Mouse (Mus musculus): Measurements from ENCODE around the gene D030056L22Rik. TPM values are rescaled to one million over a fixed set of nuclear protein-coding genes. Genes with fewer than 3 reads are reported as not detected.
"Not testable (repeated sequence)": the region's sequence is repeated elsewhere in the genome, so short reads cannot be mapped to it uniquely, and the experiment has no call there.

The D030056L22Rik gene
- polyA plus RNA-seq, 1 experiment from 2014 or later = 56.0 TPM

GRCm38 (mm10) chr19:18695552-18695951 lies 17.4 kb upstream of the D030056L22Rik start:
- Histone ChIP-seq H3K36me3 (peaks cover 34% of the 10 kb centered on the region), H3K9me3 (no peaks in the 10 kb centered on the region), H3K27me3 (ENCODE audit: insufficient read depth, poor library complexity, severe bottlenecking) (no peaks in the 10 kb centered on the region), H3K4me3 (no peak overlapping the region), H3K4me1 (replicated peaks) (no peaks in the 10 kb centered on the region), H3K27ac (no peak overlapping the region)
- 87% methylated on average over 1 of the region's 1 CpGs for WGBS
- no peak for DNase-seq (ENCODE audit: low spot score)

GRCm38 (mm10) chr19:18708101-18708500 lies 4.9 kb upstream of the D030056L22Rik start:
- Histone ChIP-seq H3K27ac (no peak overlapping the region), H3K36me3 (peaks cover 7% of the 10 kb centered on the region), H3K9me3 (no peaks in the 10 kb centered on the region), H3K4me1 (replicated peaks) (no peaks in the 10 kb centered on the region), H3K4me3 (no peak overlapping the region), H3K27me3 (ENCODE audit: insufficient read depth, poor library complexity, severe bottlenecking) (no peaks in the 10 kb centered on the region)
- DNase-seq (ENCODE audit: low spot score) = no peak

GRCm38 (mm10) chr19:18710903-18711302 lies 2.1 kb upstream of the D030056L22Rik start:
- Histone ChIP-seq H3K4me1 (replicated peaks) (peaks cover 24% of the 10 kb centered on the region), H3K27me3 (ENCODE audit: insufficient read depth, poor library complexity, severe bottlenecking) (no peaks in the 10 kb centered on the region), H3K27ac (no peak overlapping the region), H3K9me3 (no peaks in the 10 kb centered on the region), H3K4me3 (no peak overlapping the region), H3K36me3 (peaks cover 10% of the 10 kb centered on the region)
- no peak for DNase-seq (ENCODE audit: low spot score)
- WGBS = 60% methylated on average over 6 of the region's 6 CpGs

GRCm38 (mm10) chr19:18711589-18711988 lies 1.4 kb upstream of the D030056L22Rik start:
- no peak overlapping the region for H3K4me3 ChIP-seq
- peaks cover 10% of the 10 kb centered on the region for H3K36me3 ChIP-seq
- no peak for DNase-seq (ENCODE audit: low spot score)
- peaks cover 25% of the 10 kb centered on the region for H3K4me1 ChIP-seq (replicated peaks)
- H3K9me3 ChIP-seq = no peaks in the 10 kb centered on the region
- 93% methylated on average over 9 of the region's 9 CpGs for WGBS
- H3K27me3 ChIP-seq (ENCODE audit: insufficient read depth, poor library complexity, severe bottlenecking) = no peaks in the 10 kb centered on the region
- H3K27ac ChIP-seq = no peak overlapping the region

- H3K4me3 ChIP-seq = peak overlapping the region; percentile 95
- peak overlapping the region; percentile 94 for H3K27ac ChIP-seq
- H3K36me3 ChIP-seq = peaks cover 13% of the 10 kb centered on the region
- H3K4me1 ChIP-seq (replicated peaks) = peaks cover 25% of the 10 kb centered on the region
- DNase-seq (ENCODE audit: low spot score) = no peak
- 58% methylated on average over 16 of the region's 16 CpGs for WGBS
- no peaks in the 10 kb centered on the region for H3K27me3 ChIP-seq (ENCODE audit: insufficient read depth, poor library complexity, severe bottlenecking)
- H3K9me3 ChIP-seq = no peaks in the 10 kb centered on the region
Observed at GRCm38 (mm10) chr19:18712153-18712865, 684 bp upstream of the D030056L22Rik start.

- peak; percentile 51 for DNase-seq (ENCODE audit: low spot score)
- Histone ChIP-seq H3K36me3 (peaks cover 21% of the 10 kb centered on the region), H3K27ac (peak overlapping the region; percentile 94), H3K4me3 (peak overlapping the region; percentile 95), H3K4me1 (replicated peaks) (peaks cover 25% of the 10 kb centered on the region)
- H3K9me3 ChIP-seq; H3K27me3 ChIP-seq (ENCODE audit: insufficient read depth, poor library complexity, severe bottlenecking): not testable (repeated sequence)
- WGBS = under 1% methylated on average over 46 of the region's 46 CpGs
Observed at GRCm38 (mm10) chr19:18713357-18713756, 364 bp downstream of the D030056L22Rik start.

- no peak overlapping the region for H3K4me3 ChIP-seq
- 39% methylated on average over 1 of the region's 1 CpGs for WGBS
Observed at GRCm38 (mm10) chr19:18716374-18716773, 3.4 kb downstream of the D030056L22Rik start.

GRCm38 (mm10) chr19:18720337-18720736 lies 7.3 kb downstream of the D030056L22Rik start:
- DNase-seq (ENCODE audit: low spot score) = no peak
- WGBS = 91% methylated on average over 3 of the region's 3 CpGs
- Histone ChIP-seq H3K9me3 (no peaks in the 10 kb centered on the region), H3K27me3 (ENCODE audit: insufficient read depth, poor library complexity, severe bottlenecking) (no peaks in the 10 kb centered on the region), H3K36me3 (peaks cover 27% of the 10 kb centered on the region), H3K4me3 (no peak overlapping the region), H3K4me1 (replicated peaks) (peaks cover 8% of the 10 kb centered on the region; the same call in 1 of the 2 replicates), H3K27ac (no peak overlapping the region)

More at GRCm38 (mm10) chr19:18716374-18716773, 3.4 kb downstream of the D030056L22Rik start:
- peak; percentile 63 for DNase-seq (ENCODE audit: low spot score)
- H3K36me3 ChIP-seq = peaks cover 33% of the 10 kb centered on the region
- H3K27me3 ChIP-seq (ENCODE audit: insufficient read depth, poor library complexity, severe bottlenecking) = no peaks in the 10 kb centered on the region
- no peak overlapping the region for H3K27ac ChIP-seq
- H3K4me1 ChIP-seq (replicated peaks) = peaks cover 25% of the 10 kb centered on the region
- H3K9me3 ChIP-seq = no peaks in the 10 kb centered on the region

GRCm38 (mm10) chr19:18725186-18725585 lies 12.2 kb downstream of the D030056L22Rik start:
- Histone ChIP-seq H3K27me3 (ENCODE audit: insufficient read depth, poor library complexity, severe bottlenecking) (no peaks in the 10 kb centered on the region), H3K27ac (no peak overlapping the region), H3K4me1 (replicated peaks) (no peaks in the 10 kb centered on the region), H3K4me3 (no peak overlapping the region), H3K36me3 (no peaks in the 10 kb centered on the region), H3K9me3 (no peaks in the 10 kb centered on the region)
- DNase-seq (ENCODE audit: low spot score) = no peak
- 87% methylated on average over 2 of the region's 2 CpGs for WGBS

GRCm38 (mm10) chr19:18730255-18730654 lies 17.3 kb downstream of the D030056L22Rik start:
- no peaks in the 10 kb centered on the region for H3K4me1 ChIP-seq (replicated peaks)
- DNase-seq (ENCODE audit: low spot score) = no peak
- WGBS = 84% methylated on average over 7 of the region's 7 CpGs
- H3K27ac ChIP-seq = no peak overlapping the region
- no peaks in the 10 kb centered on the region for H3K36me3 ChIP-seq
- H3K9me3 ChIP-seq = no peaks in the 10 kb centered on the region
- H3K27me3 ChIP-seq (ENCODE audit: insufficient read depth, poor library complexity, severe bottlenecking) = no peaks in the 10 kb centered on the region
- H3K4me3 ChIP-seq = no peak overlapping the region

- 61% methylated on average over 7 of the region's 7 CpGs for WGBS
- Histone ChIP-seq H3K9me3 (no peaks in the 10 kb centered on the region), H3K36me3 (no peaks in the 10 kb centered on the region), H3K27me3 (ENCODE audit: insufficient read depth, poor library complexity, severe bottlenecking) (no peaks in the 10 kb centered on the region), H3K4me1 (replicated peaks) (no peaks in the 10 kb centered on the region), H3K27ac (no peak overlapping the region), H3K4me3 (no peak overlapping the region)
- DNase-seq (ENCODE audit: low spot score) = no peak
Observed at GRCm38 (mm10) chr19:18731077-18731476, 18.1 kb downstream of the D030056L22Rik start.

GRCm38 (mm10) chr19:18735901-18736300 lies 22.9 kb downstream of the D030056L22Rik start:
- WGBS = 95% methylated on average over 4 of the region's 4 CpGs
- no peak overlapping the region for H3K27ac ChIP-seq
- H3K27me3 ChIP-seq (ENCODE audit: insufficient read depth, poor library complexity, severe bottlenecking) = no peaks in the 10 kb centered on the region
- no peak for DNase-seq (ENCODE audit: low spot score)
- no peaks in the 10 kb centered on the region for H3K4me1 ChIP-seq (replicated peaks)
- no peaks in the 10 kb centered on the region for H3K9me3 ChIP-seq
- no peaks in the 10 kb centered on the region for H3K36me3 ChIP-seq
- no peak overlapping the region for H3K4me3 ChIP-seq

- no peak for DNase-seq (ENCODE audit: low spot score)
- WGBS = 85% methylated on average over 7 of the region's 7 CpGs
- Histone ChIP-seq H3K4me3 (no peak overlapping the region), H3K36me3 (no peaks in the 10 kb centered on the region), H3K9me3 (no peaks in the 10 kb centered on the region), H3K4me1 (replicated peaks) (no peaks in the 10 kb centered on the region), H3K27me3 (ENCODE audit: insufficient read depth, poor library complexity, severe bottlenecking) (no peaks in the 10 kb centered on the region), H3K27ac (no peak overlapping the region)
Observed at GRCm38 (mm10) chr19:18739146-18739545, 26.2 kb downstream of the D030056L22Rik start.
